Mouse (Mus musculus) adrenal gland, postnatal 10 days (tissue): Measurements from ENCODE around the gene Mfsd1. TPM values are rescaled to one million over a fixed set of nuclear protein-coding genes. Genes with fewer than 3 reads are reported as not detected.

ENCODE experiments used
- DNase-seq: peaks from one replicate; pipeline ENCODE4 v3.0.0; 2021; ENCODE audit warnings: mixed read lengths
- long read RNA-seq, 2 experiments: library from polyadenylated mRNA; stranded (forward); transcript quantifications; one replicate each; pipeline ENCODE4 v2.0.0; 2021
- total RNA-seq, 2 experiments: library from RNA; stranded (reverse); gene quantifications; 2 replicates each; pipeline ENCODE4 v1.2.3; 2021

Gene Mfsd1
- 10 to 100 TPM; 58.7 to 62.8 TPM for total RNA-seq
- long read RNA-seq, experiment 1, transcript Mfsd1-201 (16 exons, 3,011 nt), result major isoform, 74 of 94 reads
- long read RNA-seq, experiment 1, partial matches to known transcripts, result 12 of 94 reads
- long read RNA-seq, experiment 1, other reads (novel, unspliced or antisense), result 8 of 94 reads
- long read RNA-seq, experiment 2, transcript Mfsd1-201 (16 exons, 3,011 nt), result major isoform, 35 of 50 reads
- long read RNA-seq, experiment 2, partial matches to known transcripts, result 0 of 50 reads
- long read RNA-seq, experiment 2, other reads (novel, unspliced or antisense), result 15 of 50 reads

- DNase-seq, result peak; percentile 90
These were observed at the start of gene Mfsd1 for GRCm38 (mm10) chr3:67582273-67583124. Gene Mfsd1 (plus strand): TSS chr3:67582741.

- DNase-seq, result no peak
These were observed 38.9 kb upstream of the Mfsd1 start for GRCm38 (mm10) chr3:67543630-67544029.

- no peak for DNase-seq
These were observed 31.3 kb upstream of the Mfsd1 start for GRCm38 (mm10) chr3:67551193-67551592.

GRCm38 (mm10) chr3:67553281-67553680 lies 29.3 kb upstream of the Mfsd1 start:
- DNase-seq, result no peak

GRCm38 (mm10) chr3:67553927-67554448 lies 28.6 kb upstream of the Mfsd1 start:
- DNase-seq, result no peak

- no peak for DNase-seq
These were observed 27.3 kb upstream of the Mfsd1 start for GRCm38 (mm10) chr3:67555211-67555610.

GRCm38 (mm10) chr3:67557200-67557651 lies 25.3 kb upstream of the Mfsd1 start:
- DNase-seq, result no peak

- DNase-seq, result no peak
These were observed 24.7 kb upstream of the Mfsd1 start for GRCm38 (mm10) chr3:67557718-67558354.

GRCm38 (mm10) chr3:67564731-67565357 lies 17.7 kb upstream of the Mfsd1 start:
- no peak for DNase-seq

GRCm38 (mm10) chr3:67565540-67566227 lies 16.9 kb upstream of the Mfsd1 start:
- no peak for DNase-seq

GRCm38 (mm10) chr3:67568015-67568618 lies 14.4 kb upstream of the Mfsd1 start:
- peak; percentile 72 for DNase-seq

GRCm38 (mm10) chr3:67572918-67573317 lies 9.6 kb upstream of the Mfsd1 start:
- peak; percentile 39 for DNase-seq

GRCm38 (mm10) chr3:67573523-67573922 lies 9.0 kb upstream of the Mfsd1 start:
- DNase-seq, result no peak

GRCm38 (mm10) chr3:67576248-67576647 lies 6.3 kb upstream of the Mfsd1 start:
- no peak for DNase-seq

GRCm38 (mm10) chr3:67576724-67577123 lies 5.8 kb upstream of the Mfsd1 start:
- no peak for DNase-seq

- DNase-seq, result no peak
These were observed 744 bp downstream of the Mfsd1 start for GRCm38 (mm10) chr3:67583125-67583845.

- DNase-seq, result no peak
These were observed 1.3 kb downstream of the Mfsd1 start for GRCm38 (mm10) chr3:67583846-67584186.

- DNase-seq, result no peak
These were observed 4.0 kb downstream of the Mfsd1 start for GRCm38 (mm10) chr3:67586511-67586910.

GRCm38 (mm10) chr3:67587430-67587829 lies 4.9 kb downstream of the Mfsd1 start:
- no peak for DNase-seq

- no peak for DNase-seq
These were observed 19.1 kb downstream of the Mfsd1 start for GRCm38 (mm10) chr3:67601616-67602138.
